Mouse (Mus musculus): ENCODE data around the gene Pkm. TPM values are rescaled to one million over a fixed set of nuclear protein-coding genes. Genes with fewer than 3 reads are reported as not detected.

Pkm gene
- polyA plus RNA-seq, 1 experiment from 2014 or later: 1,462 TPM

DNA sequence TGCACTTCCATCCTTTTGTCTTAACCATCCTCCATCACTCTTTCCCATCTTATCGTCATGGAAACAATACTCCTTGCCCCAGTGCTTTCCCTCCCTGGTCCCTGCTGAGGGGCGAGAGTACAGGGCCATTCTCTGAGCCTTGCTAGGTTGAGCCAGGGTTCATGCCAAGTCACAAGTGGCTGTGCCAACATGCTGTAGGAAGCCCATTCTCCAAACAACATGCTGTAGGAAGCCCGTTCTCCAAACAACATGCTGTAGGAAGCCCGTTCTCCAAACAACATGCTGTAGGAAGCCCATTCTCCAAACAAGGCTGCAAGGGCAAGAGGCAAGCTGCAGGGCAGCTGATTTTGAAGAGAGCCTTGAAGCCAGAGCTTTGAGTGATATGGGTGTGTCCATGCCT, 62.1 kb downstream of the Pkm start:
- Histone ChIP-seq H3K9me3 (no peaks in the 10 kb centered on the region), H3K27me3 (no peaks in the 10 kb centered on the region), H3K4me3 (no peak overlapping the region), H3K27ac (no peak overlapping the region), H3K36me3 (no peaks in the 10 kb centered on the region), H3K9ac (no peak overlapping the region), H3K4me1 (peaks cover 1% of the 10 kb centered on the region), H3K4me2 (replicated peaks) (no peak overlapping the region)
- WGBS: 82% methylated on average over 4 of the region's 4 CpGs
- ATAC-seq (ENCODE audit: insufficient number of reproducible peaks, insufficient read depth, low FRiP score, low TSS enrichment): no peak

DNA sequence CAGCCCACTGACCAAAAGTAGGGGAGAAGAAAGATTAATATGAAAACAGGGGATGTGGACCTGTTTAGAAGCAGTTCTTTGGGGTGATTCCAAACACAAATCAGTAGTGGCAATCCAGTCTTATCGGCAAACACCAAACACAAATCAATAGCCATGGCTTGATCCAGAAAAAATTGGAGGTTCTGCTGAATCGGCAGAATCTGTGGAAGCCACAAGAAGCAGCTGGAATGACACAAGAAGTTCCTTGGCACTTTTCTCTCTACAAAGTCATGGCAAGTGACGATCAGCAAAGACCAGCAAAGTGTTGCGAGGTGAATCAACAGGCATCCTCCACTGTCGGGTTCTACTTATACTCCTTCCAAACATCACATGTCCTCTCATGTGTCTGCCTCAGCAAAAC, 65.0 kb downstream of the Pkm start:
- ATAC-seq (ENCODE audit: insufficient number of reproducible peaks, insufficient read depth, low FRiP score, low TSS enrichment): no peak
- Histone ChIP-seq H3K9ac (no peak overlapping the region), H3K4me1 (peaks cover 15% of the 10 kb centered on the region), H3K27me3 (no peaks in the 10 kb centered on the region), H3K27ac (no peak overlapping the region), H3K9me3 (no peaks in the 10 kb centered on the region), H3K4me3 (no peak overlapping the region), H3K4me2 (replicated peaks) (no peak overlapping the region), H3K36me3 (no peaks in the 10 kb centered on the region)
- WGBS: 82% methylated on average over 5 of the region's 5 CpGs

GRCm38 (mm10) chr9:59723096-59723657, 67.0 kb downstream of the Pkm start:
- no peaks in the 10 kb centered on the region for H3K36me3 ChIP-seq
- H3K27ac ChIP-seq: peak overlapping the region; percentile 63; the same call in 1 of the 2 replicates
- ATAC-seq (ENCODE audit: insufficient number of reproducible peaks, insufficient read depth, low FRiP score, low TSS enrichment): peak; percentile 43; the same call in 1 of the 2 replicates
- no peaks in the 10 kb centered on the region for H3K9me3 ChIP-seq
- no peaks in the 10 kb centered on the region for H3K27me3 ChIP-seq
- H3K4me3 ChIP-seq: no peak overlapping the region
- H3K4me1 ChIP-seq: peaks cover 15% of the 10 kb centered on the region
- 19% methylated on average over 10 of the region's 10 CpGs for WGBS
- peak overlapping the region; percentile 25 for H3K4me2 ChIP-seq (replicated peaks)
- H3K9ac ChIP-seq: no peak overlapping the region

DNA sequence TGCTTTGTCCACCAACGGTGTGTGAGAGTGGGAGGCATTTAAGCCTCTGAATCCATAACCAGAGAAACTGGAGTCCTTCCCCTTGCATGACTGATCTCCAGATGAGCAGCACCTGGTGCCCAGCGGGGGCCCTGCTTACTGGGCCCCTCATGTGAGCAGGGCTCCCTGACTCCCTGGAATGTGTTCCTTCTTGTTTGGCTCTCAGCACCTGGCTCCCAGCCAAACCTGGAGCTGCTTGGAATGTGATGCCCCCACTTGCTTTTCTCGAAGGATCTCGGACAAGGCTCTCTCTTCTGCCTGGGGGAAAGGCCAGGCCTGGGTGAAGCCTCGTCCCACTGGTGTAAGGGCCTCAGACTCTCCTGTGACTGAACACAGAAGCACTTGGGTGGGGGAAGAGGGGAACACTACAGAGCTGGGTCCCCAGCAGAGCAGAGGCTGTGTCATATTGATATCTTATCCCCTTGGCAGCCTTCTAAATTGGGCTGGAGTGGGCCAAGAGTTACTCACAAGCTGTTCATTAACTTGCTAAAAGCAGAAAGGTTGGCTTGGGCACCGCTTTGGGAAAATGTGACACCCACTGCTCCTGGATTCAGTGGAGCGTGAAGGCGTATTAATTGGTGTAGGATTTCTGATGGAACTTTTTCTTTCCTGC, 67.7 kb downstream of the Pkm start:
- Histone ChIP-seq H3K27me3 (no peaks in the 10 kb centered on the region), H3K4me2 (replicated peaks) (no peak overlapping the region), H3K9ac (0 out of 2 replicates have a peak overlapping the region, but pooled peaks have one; percentile 2), H3K4me1 (peaks cover 15% of the 10 kb centered on the region), H3K9me3 (no peaks in the 10 kb centered on the region), H3K4me3 (no peak overlapping the region), H3K36me3 (no peaks in the 10 kb centered on the region), H3K27ac (peak overlapping the region; percentile 63)
- ATAC-seq (ENCODE audit: insufficient number of reproducible peaks, insufficient read depth, low FRiP score, low TSS enrichment): peak; percentile 65; the same call in 1 of the 2 replicates
- 47% methylated on average over 8 of the region's 8 CpGs for WGBS

DNA sequence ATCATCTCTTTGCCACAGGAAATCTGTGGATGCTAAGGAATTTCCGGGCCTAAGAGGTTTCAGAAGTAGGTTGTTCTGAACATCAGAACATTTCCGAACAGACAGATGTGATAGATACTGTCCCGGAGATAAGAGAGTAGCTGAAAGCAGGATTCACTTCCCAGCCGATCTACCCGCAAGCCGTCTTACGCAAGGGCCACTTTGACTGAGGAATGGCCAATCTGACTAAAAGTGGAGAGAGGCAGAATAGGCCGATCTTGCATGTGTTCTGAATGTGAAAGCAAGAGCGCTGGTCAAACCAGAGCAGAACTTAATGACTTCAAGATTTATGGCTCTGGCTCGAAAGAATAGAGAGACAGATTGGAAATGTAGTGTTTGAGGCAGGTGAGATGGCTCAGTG, 69.3 kb downstream of the Pkm start:
- Histone ChIP-seq H3K27ac (no peak overlapping the region), H3K36me3 (no peaks in the 10 kb centered on the region), H3K4me3 (no peak overlapping the region), H3K9me3 (no peaks in the 10 kb centered on the region), H3K9ac (no peak overlapping the region), H3K4me2 (replicated peaks) (no peak overlapping the region), H3K4me1 (peaks cover 15% of the 10 kb centered on the region), H3K27me3 (no peaks in the 10 kb centered on the region)
- ATAC-seq (ENCODE audit: insufficient number of reproducible peaks, insufficient read depth, low FRiP score, low TSS enrichment): no peak
- WGBS: 86% methylated on average over 10 of the region's 10 CpGs

- Histone ChIP-seq H3K27me3 (no peaks in the 10 kb centered on the region), H3K4me1 (peaks cover 15% of the 10 kb centered on the region), H3K9ac (no peak overlapping the region), H3K9me3 (no peaks in the 10 kb centered on the region), H3K4me3 (no peak overlapping the region), H3K4me2 (replicated peaks) (no peak overlapping the region), H3K36me3 (no peaks in the 10 kb centered on the region), H3K27ac (no peak overlapping the region)
- WGBS: 89% methylated on average over 11 of the region's 11 CpGs
- no peak for ATAC-seq (ENCODE audit: insufficient number of reproducible peaks, insufficient read depth, low FRiP score, low TSS enrichment)
Measured at GRCm38 (mm10) chr9:59727569-59728286, 71.6 kb downstream of the Pkm start.

Other genes starting within 250 kb of the Pkm start
- gene Arih1, start 169.8 kb upstream of the Pkm start, polyA plus RNA-seq (2016; fragmentation: Nextera tagmentation; extraction: Ambion mirVana): 26.1 and 28.2 TPM in 2 replicates
- gene Hexa, start 116.8 kb upstream of the Pkm start, polyA plus RNA-seq (2016; fragmentation: Nextera tagmentation; extraction: Ambion mirVana): 60.3 and 64.1 TPM in 2 replicates
- gene Tmem202, start 116.5 kb upstream of the Pkm start, polyA plus RNA-seq (2016; fragmentation: Nextera tagmentation; extraction: Ambion mirVana): 0.20 TPM in 1 of 2 replicates, not detected in the other
- 1.0 and 1.8 TPM in 2 replicates for gene Celf6, start 78.5 kb upstream of the Pkm start, polyA plus RNA-seq (2016; fragmentation: Nextera tagmentation; extraction: Ambion mirVana)
- 46.0 and 46.3 TPM in 2 replicates for gene Parp6, start 39.1 kb upstream of the Pkm start, polyA plus RNA-seq (2016; fragmentation: Nextera tagmentation; extraction: Ambion mirVana)
- gene Gramd2, start 23.8 kb downstream of the Pkm start, polyA plus RNA-seq (2016; fragmentation: Nextera tagmentation; extraction: Ambion mirVana): 0.65 and 0.69 TPM in 2 replicates
- 11.0 and 12.3 TPM in 2 replicates for gene Senp8, start 94.3 kb downstream of the Pkm start, polyA plus RNA-seq (2016; fragmentation: Nextera tagmentation; extraction: Ambion mirVana)
- gene Myo9a, start 94.5 kb downstream of the Pkm start, polyA plus RNA-seq (2016; fragmentation: Nextera tagmentation; extraction: Ambion mirVana): 18.8 and 20.5 TPM in 2 replicates

All from embryonic facial prominence, embryonic 12.5 days (tissue).